Mouse (Mus musculus) CH12.LX (cell line): ENCODE measurements at regions not wholly inside any gene's neighbourhood (a gene's known extent, or its start where the extent isn't known, plus 50 kb on each side); places are given as distances from the start of the nearest gene placed in this dataset.

ENCODE experiments used
- CTCF ChIP-seq, 2 experiments: IDR thresholded peaks in 1 of 2; conservative IDR thresholded peaks in 1 of 2; 2 replicates each; pipeline ENCODE4 v1.5.1; 2011 to 2012; ENCODE audit warnings: low read depth in 2 of 2, low read length in 2 of 2, improper control_type of control experiment in 1 of 2, inconsistent platforms in 1 of 2, mild to moderate bottlenecking in 1 of 2, moderate library complexity in 1 of 2
- HCFC1 ChIP-seq: IDR thresholded peaks from 2 replicates; pipeline ENCODE4 v1.6.1; 2012; ENCODE audit warnings: low read depth, mild to moderate bottlenecking, inconsistent platforms, low read length, improper control_type of control experiment
- JUND ChIP-seq: conservative IDR thresholded peaks from 2 replicates; pipeline ENCODE4 v1.6.1; 2011; ENCODE audit warnings: low read depth, low read length, improper control_type of control experiment
- NELFE ChIP-seq: IDR thresholded peaks from 2 replicates; pipeline ENCODE4 v1.6.1; 2011; ENCODE audit warnings: low read depth, low read length, improper control_type of control experiment
- POLR2A ChIP-seq: IDR thresholded peaks from 2 replicates; pipeline ENCODE4 v1.6.1; 2011; ENCODE audit warnings: low read depth, mild to moderate bottlenecking, improper control_type of control experiment, low read length
- ZMIZ1 ChIP-seq: IDR thresholded peaks from 2 replicates; pipeline ENCODE4 v1.6.1; 2012; ENCODE audit warnings: low read depth, mild to moderate bottlenecking, inconsistent platforms, low read length, improper control_type of control experiment

DNA sequence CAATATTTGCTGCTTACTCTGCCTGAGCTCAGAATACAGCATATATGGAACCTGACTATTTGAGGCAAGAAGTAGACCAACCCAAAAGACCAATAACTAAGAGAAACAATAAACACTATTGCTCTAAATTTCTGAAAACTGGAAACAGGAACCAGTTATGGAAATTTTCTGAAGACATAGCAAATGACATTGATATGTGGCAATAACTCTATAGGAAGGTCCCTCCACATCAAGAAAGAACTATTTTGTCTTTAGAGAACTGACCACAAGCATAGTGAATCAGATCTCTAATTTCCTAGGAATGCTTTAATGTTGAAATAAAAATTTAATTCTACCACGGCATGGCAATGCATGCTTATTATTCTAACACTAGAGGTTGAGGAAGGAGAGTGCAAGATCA, 358.3 kb downstream of the 4930474N05Rik start:
- TF ChIP-seq JUND (no peak), CTCF (conservative IDR thresholded peaks at IDR 0.05 in 1 of 2, IDR thresholded peaks at IDR 0.05 in 1 of 2; ENCODE audit: low read depth in 2 of 2, low read length in 2 of 2) (no peak), NELFE (no peak), HCFC1 (no peak), POLR2A (no peak), ZMIZ1 (no peak)
